Mouse (Mus musculus): ENCODE measurements around the gene Jmy. TPM values are rescaled to one million over a fixed set of nuclear protein-coding genes. Genes with fewer than 3 reads are reported as not detected.

The Jmy gene
- total RNA-seq, 2 experiments from 2014 or later = 37.4 to 41.0 TPM

DNA sequence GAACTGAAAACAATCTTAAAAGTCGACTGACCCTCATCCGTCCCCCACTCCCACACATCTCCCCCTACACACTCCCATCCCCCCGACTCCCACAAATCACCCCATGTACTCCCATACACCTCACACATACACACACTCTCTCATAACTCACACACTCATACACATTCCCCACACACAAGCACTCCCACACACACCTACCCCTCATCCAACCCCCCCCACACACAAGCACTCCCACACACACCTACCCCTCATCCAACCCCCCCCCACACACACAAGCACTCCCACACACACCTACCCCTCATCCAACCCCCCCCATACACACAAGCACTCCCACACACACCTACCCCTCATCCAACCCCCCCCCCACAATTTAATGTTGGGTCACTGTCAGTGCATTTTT lies 59.4 kb downstream of the Jmy start:
- no peak for TF ChIP-seq CTCF (IDR thresholded peaks at IDR 0.05)
- DNase-seq (ENCODE audit: extremely low spot score in 1 of 2, low spot score in 2 of 2) = no peak
- Histone ChIP-seq H3K4me3 (no peak overlapping the region), H3K27ac (no peak overlapping the region)
- intact Hi-C loops (cut with DNase I) = no loop called here

DNA sequence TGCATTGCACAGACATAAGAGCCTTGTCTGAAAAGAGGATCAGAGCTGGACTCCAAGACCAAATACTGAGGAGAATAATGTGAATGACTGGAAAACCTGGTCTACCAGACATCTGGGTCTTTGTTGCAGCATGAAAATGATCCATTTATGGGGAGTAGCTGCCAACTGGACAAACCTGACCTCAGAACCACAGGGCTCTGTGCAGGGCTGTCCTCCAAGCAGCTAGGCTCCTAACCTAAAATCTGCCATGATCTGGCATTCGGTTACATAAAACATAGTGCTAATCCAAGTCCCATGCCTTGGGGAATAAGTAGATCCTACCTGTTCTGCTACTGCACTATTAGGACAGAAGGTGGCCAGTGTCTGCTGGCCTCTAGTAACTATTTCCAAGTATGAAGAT lies 70.4 kb downstream of the Jmy start:
- no peak for TF ChIP-seq CTCF (IDR thresholded peaks at IDR 0.05)
- Histone ChIP-seq H3K27ac (no peak overlapping the region), H3K4me3 (no peak overlapping the region)
- intact Hi-C loops (cut with DNase I) = no loop called here
- no peak for DNase-seq (ENCODE audit: extremely low spot score in 1 of 2, low spot score in 2 of 2)

DNA sequence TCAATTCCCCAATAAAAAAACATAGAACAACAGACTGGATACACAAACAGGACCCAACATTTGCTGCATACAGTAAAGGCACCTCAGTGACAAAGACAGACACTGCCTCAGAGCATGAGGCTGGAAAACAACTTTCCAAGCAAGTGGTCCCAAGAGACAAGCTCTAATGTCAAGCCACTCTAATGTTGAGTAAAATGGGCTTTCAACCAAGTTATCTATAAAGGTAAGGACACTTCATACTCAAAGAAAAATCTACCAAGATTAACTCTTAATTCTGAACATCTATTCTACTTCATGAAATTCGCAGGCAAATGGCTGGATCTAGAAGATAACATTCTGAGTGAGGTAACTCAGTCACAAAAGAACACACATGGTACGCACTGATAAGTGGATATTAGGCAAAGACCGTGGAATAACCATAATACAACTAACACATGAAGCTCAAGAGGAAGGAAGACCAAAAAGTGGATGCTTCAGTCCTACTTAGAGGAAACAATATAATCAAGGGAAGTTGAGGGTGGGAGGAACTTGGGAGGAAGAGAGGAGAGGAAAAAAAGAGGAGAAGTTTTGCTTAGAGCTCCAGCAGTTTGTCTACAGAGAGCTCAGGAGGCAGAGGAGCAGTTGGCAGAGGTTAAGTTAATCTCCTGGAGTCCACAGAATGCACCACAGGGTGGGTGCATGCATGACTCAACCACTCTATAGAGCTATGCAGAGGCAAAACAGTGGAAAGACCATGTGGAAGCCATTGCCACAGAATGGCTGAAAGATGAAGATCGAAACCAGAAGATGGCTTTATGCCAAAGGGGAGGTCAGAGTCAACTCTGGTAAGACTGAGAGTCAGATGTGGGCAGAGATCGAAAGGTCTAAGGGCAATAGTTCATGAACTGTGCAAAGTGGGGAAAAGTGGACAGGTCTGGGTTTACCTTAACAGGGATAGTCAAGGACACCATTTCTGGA lies 71.4 kb downstream of the Jmy start:
- Histone ChIP-seq H3K27ac (no peak overlapping the region), H3K4me3 (no peak overlapping the region)
- intact Hi-C loops (cut with DNase I) = no loop called here
- no peak for TF ChIP-seq CTCF (IDR thresholded peaks at IDR 0.05)
- DNase-seq (ENCODE audit: extremely low spot score in 1 of 2, low spot score in 2 of 2) = no peak

DNA sequence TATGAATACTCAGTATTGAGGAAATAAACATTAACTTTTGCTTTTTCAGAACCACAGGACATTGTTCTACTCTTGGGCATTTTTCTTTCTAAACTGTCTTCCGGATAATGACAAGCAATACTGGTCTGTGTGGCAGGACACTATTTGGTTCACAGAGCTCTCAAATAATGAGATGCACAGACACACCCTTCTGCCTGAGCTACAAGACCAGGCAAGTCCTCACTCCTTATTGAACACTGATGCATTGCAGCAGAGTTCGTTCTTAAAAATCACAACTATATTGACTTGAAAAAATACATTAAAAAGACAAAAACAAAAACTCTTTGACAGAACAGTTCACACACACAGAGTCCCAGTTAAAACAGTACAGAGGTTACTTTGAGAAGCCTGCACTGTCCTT lies 76.4 kb downstream of the Jmy start:
- DNase-seq (ENCODE audit: extremely low spot score in 1 of 2, low spot score in 2 of 2) = no peak
- H3K27ac ChIP-seq = no peak overlapping the region
- no peak for TF ChIP-seq CTCF (IDR thresholded peaks at IDR 0.05)
- H3K4me3 ChIP-seq = no peak overlapping the region
- intact Hi-C loops (cut with DNase I) = no loop called here

DNA sequence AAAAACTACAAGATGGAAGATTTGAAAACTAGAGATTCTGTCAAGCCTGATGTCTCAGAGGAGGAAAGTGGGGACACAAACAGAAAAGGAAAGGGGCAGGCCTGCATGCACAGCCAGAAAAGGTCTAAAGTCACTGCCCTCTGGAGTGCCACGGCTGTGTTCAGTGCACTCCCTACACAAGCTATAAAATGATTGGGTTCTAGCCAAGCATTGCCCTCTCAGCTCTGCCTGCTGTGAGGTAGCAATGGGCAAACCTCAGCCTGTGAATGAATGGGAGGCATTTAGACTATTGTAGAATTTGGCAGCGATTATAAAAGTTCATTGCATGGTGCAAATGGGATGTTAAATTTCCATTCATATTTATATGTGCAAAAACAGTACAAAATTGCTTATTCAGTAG lies 79.8 kb downstream of the Jmy start:
- H3K27ac ChIP-seq = no peak overlapping the region
- no peak for TF ChIP-seq CTCF (IDR thresholded peaks at IDR 0.05)
- H3K4me3 ChIP-seq = no peak overlapping the region
- no peak for DNase-seq (ENCODE audit: extremely low spot score in 1 of 2, low spot score in 2 of 2)
- intact Hi-C loops (cut with DNase I) = no loop called here

DNA sequence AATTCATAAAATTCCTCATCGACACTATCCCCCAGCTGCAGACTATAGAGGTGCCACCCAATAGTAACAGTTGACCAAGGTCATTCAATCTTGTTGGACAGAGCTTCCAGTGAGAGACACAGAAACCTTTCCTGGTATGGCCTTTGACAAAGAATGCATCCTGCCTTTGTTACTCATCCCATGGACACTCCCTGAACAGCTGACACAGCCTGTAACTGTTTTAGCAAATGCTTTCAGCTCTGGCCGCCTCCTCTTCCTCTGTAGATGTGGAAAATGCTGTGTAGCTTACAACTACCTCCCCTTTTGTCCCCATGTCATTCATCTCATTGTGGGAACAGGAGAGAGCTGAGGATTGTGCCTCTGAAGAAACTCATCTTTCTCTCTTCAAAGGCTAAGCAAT lies 81.3 kb downstream of the Jmy start:
- Histone ChIP-seq H3K27ac (no peak overlapping the region), H3K4me3 (no peak overlapping the region)
- no peak for TF ChIP-seq CTCF (IDR thresholded peaks at IDR 0.05)
- intact Hi-C loops (cut with DNase I) = no loop called here
- no peak for DNase-seq (ENCODE audit: extremely low spot score in 1 of 2, low spot score in 2 of 2)

DNA sequence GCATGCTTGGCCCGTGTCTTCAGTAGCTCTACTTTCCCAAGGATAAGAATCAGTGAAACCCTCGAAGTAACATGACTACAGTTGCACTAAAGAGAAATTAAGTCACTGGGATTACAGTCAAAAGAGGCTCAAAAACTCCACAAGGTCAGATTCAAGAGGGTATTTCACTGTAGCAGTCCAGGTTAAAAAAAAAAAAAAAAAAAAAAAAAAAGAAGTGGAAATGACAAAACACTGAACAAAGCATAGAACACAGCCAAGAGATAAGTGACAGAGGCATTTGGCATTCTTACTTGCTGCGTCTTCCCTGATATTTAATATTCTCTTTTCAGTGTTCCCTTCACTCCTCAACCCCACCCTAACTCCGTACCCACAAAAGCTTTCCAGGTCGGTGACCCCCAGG lies 84.6 kb downstream of the Jmy start:
- Histone ChIP-seq H3K27ac (no peak overlapping the region), H3K4me3 (no peak overlapping the region)
- DNase-seq (ENCODE audit: extremely low spot score in 1 of 2, low spot score in 2 of 2) = no peak
- TF ChIP-seq CTCF (IDR thresholded peaks at IDR 0.05) = no peak
- intact Hi-C loops (cut with DNase I) = no loop called here

DNA sequence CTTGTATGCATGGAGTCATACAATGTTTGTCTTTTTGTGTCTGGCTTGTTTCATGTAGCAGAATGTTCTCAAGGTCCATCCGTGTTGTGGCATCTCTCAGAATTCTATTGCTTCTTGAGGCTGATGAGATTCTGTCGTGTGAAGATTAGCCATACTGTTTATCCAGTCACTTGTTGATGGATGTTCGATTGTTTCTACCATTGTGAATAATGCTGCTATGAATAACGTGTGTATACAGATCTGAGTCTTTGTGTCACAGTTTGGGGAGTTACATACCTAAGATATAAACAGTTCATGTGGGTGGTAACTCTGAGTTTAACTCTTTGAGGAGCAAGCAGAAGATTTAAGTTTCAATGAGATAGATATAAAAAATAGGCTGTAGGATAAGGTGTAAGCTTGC lies 89.3 kb downstream of the Jmy start:
- DNase-seq (ENCODE audit: extremely low spot score in 1 of 2, low spot score in 2 of 2) = no peak
- intact Hi-C loops (cut with DNase I) = no loop called here
- H3K27ac ChIP-seq = no peak overlapping the region
- H3K4me3 ChIP-seq = no peak overlapping the region
- no peak for TF ChIP-seq CTCF (IDR thresholded peaks at IDR 0.05)

DNA sequence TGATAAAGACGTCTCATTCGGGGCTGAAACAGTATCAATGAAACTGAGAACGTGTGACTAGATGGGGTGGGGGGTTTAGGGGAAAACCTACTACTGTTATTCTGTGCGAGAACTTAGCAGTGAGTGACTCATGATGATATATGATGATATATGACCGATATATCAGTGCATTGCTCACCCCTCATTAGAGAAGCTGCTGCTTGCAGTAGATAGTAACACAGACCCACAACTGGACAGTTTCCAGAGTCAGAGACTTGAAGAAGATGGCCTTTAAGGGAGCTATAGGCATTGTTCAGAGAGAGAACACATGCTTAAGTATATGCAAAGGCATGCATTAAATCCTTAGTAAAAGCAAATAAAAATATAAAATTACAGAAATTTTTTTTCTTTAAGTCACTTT lies 92.8 kb downstream of the Jmy start:
- intact Hi-C loops (cut with DNase I) = loop anchor here (10.0 kb wide), 1 partner anchor 652 kb away; no protein-coding TSS in a partner anchor
- Histone ChIP-seq H3K4me3 (no peak overlapping the region), H3K27ac (no peak overlapping the region)
- DNase-seq (ENCODE audit: extremely low spot score in 1 of 2, low spot score in 2 of 2) = no peak
- no peak for TF ChIP-seq CTCF (IDR thresholded peaks at IDR 0.05)

DNA sequence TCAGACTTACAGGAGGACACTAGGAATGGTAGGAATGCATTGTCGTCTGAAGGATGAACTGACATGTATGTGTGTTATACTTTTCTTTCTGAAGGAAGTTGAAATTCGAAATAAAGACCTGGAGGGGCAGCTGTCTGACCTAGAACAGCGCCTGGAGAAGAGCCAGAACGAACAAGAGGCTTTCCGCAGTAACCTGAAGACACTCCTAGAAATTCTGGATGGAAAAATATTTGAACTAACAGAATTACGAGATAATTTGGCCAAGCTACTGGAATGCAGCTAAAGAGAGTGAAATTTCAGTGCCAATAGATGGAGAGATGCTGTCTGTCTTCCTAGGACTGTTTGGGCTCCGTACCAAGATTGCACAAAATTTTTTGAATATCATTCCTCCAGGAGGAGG lies 97.7 kb downstream of the Jmy start:
- TF ChIP-seq CTCF (IDR thresholded peaks at IDR 0.05) = no peak
- no peak for DNase-seq (ENCODE audit: extremely low spot score in 1 of 2, low spot score in 2 of 2)
- intact Hi-C loops (cut with DNase I) = loop anchor here (10.0 kb wide), 1 partner anchor 647 kb away; no protein-coding TSS in a partner anchor
- Histone ChIP-seq H3K4me3 (no peak overlapping the region), H3K27ac (no peak overlapping the region)

DNA sequence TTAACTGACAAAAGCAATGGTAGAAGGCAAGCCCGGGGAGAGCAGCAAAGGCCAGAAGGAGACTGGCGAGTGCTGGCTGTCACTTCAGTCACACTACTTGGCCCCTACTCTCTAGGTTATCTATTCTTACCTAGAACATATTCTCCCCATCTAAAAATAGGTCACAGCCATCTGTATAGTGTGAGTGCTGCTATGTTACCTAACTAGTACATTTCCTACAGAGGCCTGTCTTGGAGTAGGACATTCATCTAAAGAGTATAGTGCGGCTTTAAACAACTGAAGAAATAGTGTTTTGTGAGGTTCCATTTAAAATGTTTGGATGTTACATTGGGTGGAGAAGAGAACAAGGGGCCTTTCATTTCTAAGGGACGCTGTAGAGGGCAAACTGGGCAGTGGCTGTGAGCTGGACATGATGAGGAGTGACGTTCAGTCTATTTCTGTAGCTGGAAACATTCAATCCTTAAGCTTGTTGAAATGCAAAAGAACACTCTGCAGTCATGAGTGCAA lies 99.8 kb downstream of the Jmy start:
- DNase-seq (ENCODE audit: extremely low spot score in 1 of 2, low spot score in 2 of 2) = no peak
- intact Hi-C loops (cut with DNase I) = loop anchor here (5.0 to 10.0 kb wide), 3 partner anchors 92 to 645 kb away; no protein-coding TSS in a partner anchor
- TF ChIP-seq CTCF (IDR thresholded peaks at IDR 0.05) = no peak
- H3K27ac ChIP-seq = peak overlapping the region; percentile 63
- no peak overlapping the region for H3K4me3 ChIP-seq

DNA sequence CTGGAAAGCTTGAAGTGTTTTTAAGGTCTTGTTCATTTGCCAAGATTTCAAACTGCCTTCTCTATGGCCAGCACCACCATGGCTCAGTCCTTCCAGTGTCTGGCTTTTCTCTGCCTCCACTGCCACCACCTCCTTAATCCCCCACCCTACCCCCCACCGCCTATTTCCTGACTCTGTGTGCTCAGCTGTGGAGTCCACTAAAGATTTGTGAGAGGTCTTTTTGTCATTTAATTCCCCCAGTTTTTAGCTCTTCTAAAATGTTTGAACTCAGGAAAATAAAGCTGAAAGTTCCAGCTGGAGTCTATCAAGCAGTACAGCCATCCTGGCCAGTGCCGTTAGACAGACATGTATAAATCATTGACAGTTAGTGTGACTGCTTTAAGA lies 110.4 kb downstream of the Jmy start:
- no peak overlapping the region for H3K27ac ChIP-seq
- H3K4me3 ChIP-seq = no peak overlapping the region
- no peak for DNase-seq (ENCODE audit: extremely low spot score in 1 of 2, low spot score in 2 of 2)
- intact Hi-C loops (cut with DNase I) = no loop called here
- TF ChIP-seq CTCF (IDR thresholded peaks at IDR 0.05) = no peak
